Comparison of ENCODE assay signal across 22 mouse cellular contexts in the genomic region with DNA sequence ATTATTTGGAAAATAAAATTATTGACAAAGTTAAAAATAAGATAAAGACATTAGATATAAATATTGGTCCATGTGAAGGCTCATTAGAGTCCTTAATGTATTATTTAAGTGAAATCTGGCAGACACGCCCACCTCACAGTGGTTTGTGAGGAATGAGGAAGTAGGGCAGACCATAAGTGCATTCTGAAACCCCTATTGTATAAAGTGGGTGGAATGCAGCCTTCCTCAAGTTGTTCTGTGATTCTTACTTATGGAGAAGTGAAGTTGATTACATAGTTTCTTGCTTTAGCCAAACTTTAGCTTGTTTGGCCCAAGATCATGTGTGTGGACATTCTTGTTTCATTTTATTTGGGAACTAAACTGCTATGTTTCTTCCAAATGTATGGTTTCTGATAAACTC.
DNase-seq lines count a peak whose midpoint lies in the region; ATAC-seq and TF ChIP-seq lines count a peak whose summit lies in the region.
"Had no signal": no experiment of that assay in that cellular context is flagged by ENCODE, and none has a peak within 500 bp of the region (broad histone marks: within the 10 kb centered on the region; RNA-seq: fewer than 3 reads in every experiment).

No protein-coding gene starts in this region.

- no peaks in the 10 kb centered on the region for H3K9me3 ChIP-seq in lung, embryonic 14.5 days (ENCODE audit: low read depth, low read length)
- H3K9me3 ChIP-seq in G1E (replicated peaks): no peaks in the 10 kb centered on the region
- H3K9me3 ChIP-seq: embryonic facial prominence, embryonic 15.5 days; forebrain, embryonic 13.5 days; heart, embryonic 13.5 days; midbrain, embryonic 10.5 days; neural tube, embryonic 12.5 days had no signal

- no peak overlapping the region for H3K4me3 ChIP-seq in lung, embryonic 14.5 days (ENCODE audit: low read depth, low read length)
- no peak overlapping the region for H3K4me3 ChIP-seq in G1E (ENCODE audit: low read depth, low read length)
- H3K4me3 ChIP-seq: embryonic facial prominence, embryonic 15.5 days; forebrain, embryonic 13.5 days; heart, embryonic 13.5 days; midbrain, embryonic 10.5 days; neural tube, embryonic 12.5 days had no signal

- WGBS in lung, embryonic 14.5 days: 71% methylated on average over 1 of the region's 1 CpGs

- H3K4me1 ChIP-seq in lung, embryonic 14.5 days (ENCODE audit: insufficient read depth): no peaks in the 10 kb centered on the region
- H3K4me1 ChIP-seq in G1E (ENCODE audit: insufficient read depth, low read depth, low read length): peaks cover 18% of the 10 kb centered on the region
- H3K4me1 ChIP-seq: embryonic facial prominence, embryonic 15.5 days; forebrain, embryonic 13.5 days; midbrain, embryonic 10.5 days; neural tube, embryonic 12.5 days had no signal

- H3K27ac ChIP-seq in lung, embryonic 14.5 days (ENCODE audit: low read depth): peak overlapping the region; percentile 46; the same call in 1 of the 2 replicates
- H3K27ac ChIP-seq: embryonic facial prominence, embryonic 15.5 days; forebrain, embryonic 13.5 days; heart, embryonic 13.5 days; hindbrain, postnatal 0 days; midbrain, embryonic 10.5 days; neural tube, embryonic 12.5 days had no signal

- ATAC-seq in lung, embryonic 14.5 days (ENCODE audit: insufficient read depth): no peak; the same call in 1 of the 2 replicates
- peak; percentile 54; the same call in 1 of the 2 replicates for ATAC-seq in G1E (ENCODE audit: extremely low read depth, insufficient number of reproducible peaks, low FRiP score, poor library complexity, severe bottlenecking)
- peak; percentile 90 for ATAC-seq in common myeloid progenitor, adult 5-6 weeks (replicated peaks; ENCODE audit: low read depth, poor library complexity, severe bottlenecking)
- ATAC-seq in monocyte, adult 5-6 weeks (replicated peaks; ENCODE audit: insufficient number of reproducible peaks, low FRiP score, low TSS enrichment, poor library complexity, severe bottlenecking): peak; percentile 55; the same call in 1 of the 2 replicates
- ATAC-seq in cerebellum, adult (ENCODE audit: insufficient number of reproducible peaks, low FRiP score, low TSS enrichment): no peak
- ATAC-seq: forebrain, embryonic 13.5 days; hindbrain, postnatal 0 days had no signal

- DNase-seq in lung, embryonic 14.5 days: peak; percentile 45
- DNase-seq in lung, postnatal 14 days: no peak
- peak; percentile 12 for DNase-seq in G1E (ENCODE audit: low spot score)
- DNase-seq in heart, adult 8-10 months (ENCODE audit: low spot score): no peak
- no peak for DNase-seq in ovary, postnatal 36 days (ENCODE audit: low spot score)
- DNase-seq: adrenal gland, adult 8-10 months; cerebellum, adult 2 months; gastrocnemius, postnatal 36 days; heart, postnatal 36 days; kidney, adult 2 months; kidney, postnatal 14 days; right cerebral cortex, postnatal 14 days; thymus, postnatal 36 days had no signal

- no peak overlapping the region for H3K9ac ChIP-seq in lung, embryonic 14.5 days
- H3K9ac ChIP-seq: embryonic facial prominence, embryonic 15.5 days; forebrain, embryonic 13.5 days; heart, embryonic 13.5 days; neural tube, embryonic 12.5 days had no signal

- H3K36me3 ChIP-seq in lung, embryonic 14.5 days (ENCODE audit: insufficient read depth): peaks cover 8% of the 10 kb centered on the region; the same call in 1 of the 2 replicates
- H3K36me3 ChIP-seq in G1E (replicated peaks): peaks cover 58% of the 10 kb centered on the region
- H3K36me3 ChIP-seq: embryonic facial prominence, embryonic 15.5 days had no signal

- no peaks in the 10 kb centered on the region for H3K27me3 ChIP-seq in lung, embryonic 14.5 days (ENCODE audit: insufficient read depth, low read length)
- no peaks in the 10 kb centered on the region for H3K27me3 ChIP-seq in G1E (ENCODE audit: insufficient read depth, low read length)
- H3K27me3 ChIP-seq: embryonic facial prominence, embryonic 15.5 days; forebrain, embryonic 13.5 days; heart, embryonic 13.5 days; neural tube, embryonic 12.5 days had no signal

- TF ChIP-seq CTCF in lung, embryonic 14.5 days (IDR thresholded peaks at IDR 0.05; ENCODE audit: low read depth): no peak
- TF ChIP-seq CTCF in G1E (IDR thresholded peaks at IDR 0.05; ENCODE audit: low read depth, low read length): no peak

- no peak overlapping the region for H3K4me2 ChIP-seq in lung, embryonic 14.5 days
- H3K4me2 ChIP-seq: embryonic facial prominence, embryonic 15.5 days; forebrain, embryonic 13.5 days; heart, embryonic 13.5 days; neural tube, embryonic 12.5 days had no signal

Comparison
In these comparisons a context has a peak if more than half of its experiments do, and no peak if none do; other contexts are left out.
1. DNase-seq: peak in lung, embryonic 14.5 days (single experiment) and G1E (single experiment); none in lung, postnatal 14 days (single experiment), heart, adult 8-10 months (single experiment) and ovary, postnatal 36 days (single experiment).
2. ATAC-seq: peak in G1E (single experiment), common myeloid progenitor, adult 5-6 weeks (single experiment) and monocyte, adult 5-6 weeks (single experiment); none in lung, embryonic 14.5 days (single experiment) and cerebellum, adult (single experiment).